ENCODE assay signal across 7 mouse cellular contexts in genomic region chr1:161250604-161251416, GRCm38 (mm10). TPM values are rescaled to one million over a fixed set of nuclear protein-coding genes. Genes with fewer than 3 reads are reported as not detected.
DNase-seq lines count a peak whose midpoint lies in the region; ATAC-seq and TF ChIP-seq lines count a peak whose summit lies in the region.

Gene Prdx6, minus strand, starts transcription at chr1:161251219.

- peaks cover 7% of the 10 kb centered on the region for H3K27me3 ChIP-seq in embryonic facial prominence, embryonic 10.5 days (replicated peaks; ENCODE audit: low read depth, poor library complexity, severe bottlenecking)
- H3K27me3 ChIP-seq in intestine, postnatal 0 days (replicated peaks; ENCODE audit: control insufficient read depth, insufficient read depth, low read length) = no peaks in the 10 kb centered on the region
- H3K27me3 ChIP-seq in limb, embryonic 10.5 days (ENCODE audit: low read depth, poor library complexity, severe bottlenecking) = no peaks in the 10 kb centered on the region
- H3K27me3 ChIP-seq in midbrain, embryonic 12.5 days = peaks cover 9% of the 10 kb centered on the region

- peak within 1 kb of the TSS; percentile 93 for H3K9ac ChIP-seq in intestine, postnatal 0 days (ENCODE audit: low read depth, low read length)
- H3K9ac ChIP-seq in midbrain, embryonic 12.5 days (replicated peaks) = peak within 1 kb of the TSS; percentile 83

- H3K9me3 ChIP-seq in embryonic facial prominence, embryonic 10.5 days = no peaks in the 10 kb centered on the region
- no peaks in the 10 kb centered on the region for H3K9me3 ChIP-seq in intestine, postnatal 0 days (ENCODE audit: control insufficient read depth)
- H3K9me3 ChIP-seq in limb, embryonic 10.5 days (replicated peaks) = no peaks in the 10 kb centered on the region
- H3K9me3 ChIP-seq in midbrain, embryonic 12.5 days = no peaks in the 10 kb centered on the region

- peak; percentile 86 for DNase-seq in adrenal gland, postnatal 25 days
- DNase-seq in embryonic facial prominence, embryonic 10.5 days (ENCODE audit: low spot score) = peak; percentile 94
- no peak for DNase-seq in gonadal fat pad, adult 2 months (ENCODE audit: low read depth)
- peak; percentile 91 for DNase-seq in limb, embryonic 10.5 days (ENCODE audit: low spot score)
- DNase-seq in skeletal muscle tissue, adult 2 months (ENCODE audit: low read depth, low spot score) = peak; percentile 84

- peak within 1 kb of the TSS; percentile 97 for H3K4me3 ChIP-seq in embryonic facial prominence, embryonic 10.5 days
- H3K4me3 ChIP-seq in intestine, postnatal 0 days (ENCODE audit: low read depth, low read length) = peak within 1 kb of the TSS; percentile 94
- H3K4me3 ChIP-seq in limb, embryonic 10.5 days = peak within 1 kb of the TSS; percentile 75
- H3K4me3 ChIP-seq in midbrain, embryonic 12.5 days = peak within 1 kb of the TSS; percentile 82

- peaks cover 25% of the 10 kb centered on the region for H3K36me3 ChIP-seq in embryonic facial prominence, embryonic 10.5 days (replicated peaks)
- peaks cover 10% of the 10 kb centered on the region for H3K36me3 ChIP-seq in intestine, postnatal 0 days (ENCODE audit: control insufficient read depth, insufficient read depth)
- H3K36me3 ChIP-seq in limb, embryonic 10.5 days = peaks cover 24% of the 10 kb centered on the region
- H3K36me3 ChIP-seq in midbrain, embryonic 12.5 days = peaks cover 3% of the 10 kb centered on the region; the same call in 1 of the 2 replicates

- peak within 1 kb of the TSS; percentile 97 for H3K27ac ChIP-seq in embryonic facial prominence, embryonic 10.5 days (replicated peaks)
- H3K27ac ChIP-seq in intestine, postnatal 0 days (ENCODE audit: low read depth, low read length) = peak within 1 kb of the TSS; percentile 89
- H3K27ac ChIP-seq in limb, embryonic 10.5 days = peak within 1 kb of the TSS; percentile 93
- peak within 1 kb of the TSS; percentile 46; the same call in 1 of the 2 replicates for H3K27ac ChIP-seq in midbrain, embryonic 12.5 days (replicated peaks)

- H3K4me2 ChIP-seq in intestine, postnatal 0 days (replicated peaks; ENCODE audit: low read depth) = peak within 1 kb of the TSS; percentile 94
- peak within 1 kb of the TSS; percentile 93 for H3K4me2 ChIP-seq in midbrain, embryonic 12.5 days (replicated peaks)

- WGBS in embryonic facial prominence, embryonic 10.5 days = under 1% methylated on average over 66 of the region's 66 CpGs
- WGBS in intestine, postnatal 0 days = under 1% methylated on average over 66 of the region's 66 CpGs
- WGBS in limb, embryonic 10.5 days = under 1% methylated on average over 66 of the region's 66 CpGs
- WGBS in midbrain, embryonic 12.5 days = under 1% methylated on average over 62 of the region's 66 CpGs

- peaks cover 40% of the 10 kb centered on the region for H3K4me1 ChIP-seq in embryonic facial prominence, embryonic 10.5 days
- H3K4me1 ChIP-seq in intestine, postnatal 0 days (replicated peaks; ENCODE audit: control insufficient read depth, insufficient read depth, low read length) = peaks cover 11% of the 10 kb centered on the region; the same call in 1 of the 2 replicates
- peaks cover 33% of the 10 kb centered on the region for H3K4me1 ChIP-seq in limb, embryonic 10.5 days
- peaks cover 28% of the 10 kb centered on the region for H3K4me1 ChIP-seq in midbrain, embryonic 12.5 days

- peak; percentile 34 for TF ChIP-seq CTCF in intestine, postnatal 0 days (IDR thresholded peaks at IDR 0.05; ENCODE audit: low read depth)

- peak; percentile 86 for ATAC-seq in intestine, postnatal 0 days
- peak; percentile 96 for ATAC-seq in midbrain, embryonic 12.5 days (ENCODE audit: low FRiP score, low read depth)

RNA-seq across cellular contexts. Expression of gene Prdx6, which starts in this region (rescaled TPM):
- 485 and 567 TPM in 2 replicates for total RNA-seq in adrenal gland, postnatal 25 days (2021)
- polyA plus RNA-seq in embryonic facial prominence, embryonic 10.5 days (2016; fragmentation: Nextera tagmentation; extraction: Ambion mirVana) = 783 and 804 TPM in 2 replicates
- 283 and 403 TPM in 2 replicates for polyA plus RNA-seq in gonadal fat pad, adult 2 months (2012; rRNA removed)
- polyA plus RNA-seq in intestine, postnatal 0 days (2015; fragmentation: Nextera tagmentation; extraction: Ambion mirVana) = 373 and 385 TPM in 2 replicates
- polyA plus RNA-seq in limb, embryonic 10.5 days (2016; fragmentation: Nextera tagmentation; extraction: Ambion mirVana) = 799 and 1,001 TPM in 2 replicates
- polyA plus RNA-seq in midbrain, embryonic 12.5 days (2016; fragmentation: Nextera tagmentation; extraction: Ambion mirVana) = 287 and 297 TPM in 2 replicates

Comparison
In these comparisons a context has a peak if more than half of its experiments do, and no peak if none do; other contexts are left out.
1. H3K27ac ChIP-seq: peak in every context shown above with its lines; median percentile 97 in embryonic facial prominence, embryonic 10.5 days; 93 in limb, embryonic 10.5 days; 89 in intestine, postnatal 0 days; 46 in midbrain, embryonic 12.5 days.